Mouse (Mus musculus) embryonic facial prominence, embryonic 15.5 days (tissue): ENCODE results near the gene Romo1. TPM values are rescaled to one million over a fixed set of nuclear protein-coding genes. Genes with fewer than 3 reads are reported as not detected.

Experiments
- polyA plus RNA-seq: library from polyadenylated mRNA; unstranded; fragments of >200 nt; fragmentation: Nextera tagmentation; extraction: Ambion mirVana; gene quantifications from 2 replicates; pipeline ENCODE4 v1.2.1, GENCODE M21; 2015

Romo1 gene
- polyA plus RNA-seq, 1 experiment from 2014 or later: 389 TPM

Other genes with a start within 250 kb of the Romo1 start
- 52.1 and 65.6 TPM in 2 replicates for gene Uqcc1, start 213.7 kb upstream of the Romo1 start, polyA plus RNA-seq
- gene Gm15557, start 203.3 kb upstream of the Romo1 start, polyA plus RNA-seq: 0.27 TPM in 1 of 2 replicates, not detected in the other
- gene Gdf5, start 198.7 kb upstream of the Romo1 start, polyA plus RNA-seq: 1.7 and 2.2 TPM in 2 replicates
- gene Cep250, start 187.6 kb upstream of the Romo1 start, polyA plus RNA-seq: 22.5 and 23.3 TPM in 2 replicates
- gene 6430550D23Rik, start 136.1 kb upstream of the Romo1 start, polyA plus RNA-seq: 1.8 and 2.2 TPM in 2 replicates
- 250 and 256 TPM in 2 replicates for gene Ergic3, start 136.0 kb upstream of the Romo1 start, polyA plus RNA-seq
- 0.05 TPM in 1 of 2 replicates, not detected in the other for gene Fer1l4, start 91.1 kb upstream of the Romo1 start, polyA plus RNA-seq
- 2.5 TPM in 2 replicates for gene Spag4, start 78.9 kb upstream of the Romo1 start, polyA plus RNA-seq
- gene Cpne1, start 32.1 kb upstream of the Romo1 start, polyA plus RNA-seq: 53.5 and 56.3 TPM in 2 replicates
- 23.9 and 24.1 TPM in 2 replicates for gene Rbm12, start 32.1 kb upstream of the Romo1 start, polyA plus RNA-seq
- 17.0 and 17.2 TPM in 2 replicates for gene Gm28036, start 16.9 kb upstream of the Romo1 start, polyA plus RNA-seq
- 42.0 and 44.1 TPM in 2 replicates for gene Nfs1, start 147 bp downstream of the Romo1 start, polyA plus RNA-seq
- gene Rbm39, start 36.2 kb downstream of the Romo1 start, polyA plus RNA-seq: 643 and 665 TPM in 2 replicates
- gene Phf20, start 52.4 kb downstream of the Romo1 start, polyA plus RNA-seq: 72.1 and 85.8 TPM in 2 replicates
- gene Cnbd2, start 168.3 kb downstream of the Romo1 start, polyA plus RNA-seq: 4.2 and 5.2 TPM in 2 replicates
- 80.1 and 84.4 TPM in 2 replicates for gene Scand1, start 168.7 kb downstream of the Romo1 start, polyA plus RNA-seq